Mouse (Mus musculus): ENCODE results near the gene Kcna2. TPM values are rescaled to one million over a fixed set of nuclear protein-coding genes. Genes with fewer than 3 reads are reported as not detected.
A peak's percentile ranks its signal among the peaks of the same experiment; 100 is the strongest.

The Kcna2 gene
- polyA plus RNA-seq, 1 experiment = 46.9 TPM

GRCm38 (mm10) chr3:107129251-107129650 is 28.3 kb downstream of the Kcna2 start:
- TF ChIP-seq POLR2A (IDR thresholded peaks at IDR 0.05; ENCODE audit: insufficient read depth, low read depth, low read length) (no peak), CTCF (IDR thresholded peaks at IDR 0.05; ENCODE audit: insufficient read depth, low read depth, low read length) (no peak)
- Histone ChIP-seq H3K27ac (ENCODE audit: insufficient read depth, low read depth, low read length) (peak overlapping the region; percentile 34; the same call in 1 of the 2 replicates), H3K4me3 (ENCODE audit: insufficient read depth, low read depth, low read length) (no peak overlapping the region), H3K4me1 (ENCODE audit: control insufficient read depth, insufficient read depth, low read length) (peaks cover 9% of the 10 kb centered on the region)
- WGBS = 60% methylated on average over 2 of the region's 2 CpGs

- 75% methylated on average over 4 of the region's 4 CpGs for WGBS
- TF ChIP-seq CTCF (IDR thresholded peaks at IDR 0.05; ENCODE audit: insufficient read depth, low read depth, low read length) = no peak
- TF ChIP-seq POLR2A (IDR thresholded peaks at IDR 0.05; ENCODE audit: insufficient read depth, low read depth, low read length) = no peak
- H3K27ac ChIP-seq (ENCODE audit: insufficient read depth, low read depth, low read length) = no peak overlapping the region
- H3K4me3 ChIP-seq (ENCODE audit: insufficient read depth, low read depth, low read length) = no peak overlapping the region
- peaks cover 9% of the 10 kb centered on the region for H3K4me1 ChIP-seq (ENCODE audit: control insufficient read depth, insufficient read depth, low read length)
Observed at GRCm38 (mm10) chr3:107130661-107131326, 29.8 kb downstream of the Kcna2 start.

GRCm38 (mm10) chr3:107131846-107132245 is 30.9 kb downstream of the Kcna2 start:
- WGBS = 86% methylated on average over 6 of the region's 6 CpGs
- Histone ChIP-seq H3K4me1 (ENCODE audit: control insufficient read depth, insufficient read depth, low read length) (peaks cover 9% of the 10 kb centered on the region), H3K4me3 (ENCODE audit: insufficient read depth, low read depth, low read length) (no peak overlapping the region), H3K27ac (ENCODE audit: insufficient read depth, low read depth, low read length) (no peak overlapping the region)
- no peak for TF ChIP-seq CTCF (IDR thresholded peaks at IDR 0.05; ENCODE audit: insufficient read depth, low read depth, low read length)
- no peak for TF ChIP-seq POLR2A (IDR thresholded peaks at IDR 0.05; ENCODE audit: insufficient read depth, low read depth, low read length)

DNA sequence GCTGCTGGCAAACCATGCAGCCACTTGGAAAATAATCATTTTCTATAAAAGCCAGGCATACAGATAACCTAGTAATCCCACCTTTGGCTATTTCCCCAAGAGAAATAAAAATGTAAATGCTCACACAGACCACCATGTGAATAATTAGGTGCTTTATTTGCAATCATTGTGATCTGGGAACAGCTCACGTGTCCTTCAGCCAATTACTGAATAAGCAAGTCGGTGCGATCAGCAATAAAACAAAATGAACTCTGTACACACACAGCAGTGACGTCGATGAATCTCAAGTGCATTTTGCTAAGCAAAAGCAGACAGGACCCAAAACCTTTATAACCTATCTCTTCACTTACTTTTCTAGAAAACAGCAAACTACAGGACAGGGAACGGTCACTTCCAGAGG is 31.7 kb downstream of the Kcna2 start:
- H3K27ac ChIP-seq (ENCODE audit: insufficient read depth, low read depth, low read length) = no peak overlapping the region
- WGBS = 71% methylated on average over 6 of the region's 6 CpGs
- H3K4me3 ChIP-seq (ENCODE audit: insufficient read depth, low read depth, low read length) = no peak overlapping the region
- peaks cover 9% of the 10 kb centered on the region for H3K4me1 ChIP-seq (ENCODE audit: control insufficient read depth, insufficient read depth, low read length)
- no peak for TF ChIP-seq POLR2A (IDR thresholded peaks at IDR 0.05; ENCODE audit: insufficient read depth, low read depth, low read length)
- TF ChIP-seq CTCF (IDR thresholded peaks at IDR 0.05; ENCODE audit: insufficient read depth, low read depth, low read length) = no peak

- no peak for TF ChIP-seq CTCF (IDR thresholded peaks at IDR 0.05; ENCODE audit: insufficient read depth, low read depth, low read length)
- H3K27ac ChIP-seq (ENCODE audit: insufficient read depth, low read depth, low read length) = no peak overlapping the region
- no peak overlapping the region for H3K4me3 ChIP-seq (ENCODE audit: insufficient read depth, low read depth, low read length)
- 75% methylated on average over 3 of the region's 3 CpGs for WGBS
- peaks cover 6% of the 10 kb centered on the region for H3K4me1 ChIP-seq (ENCODE audit: control insufficient read depth, insufficient read depth, low read length)
Observed at GRCm38 (mm10) chr3:107134457-107134856, 33.5 kb downstream of the Kcna2 start.

DNA sequence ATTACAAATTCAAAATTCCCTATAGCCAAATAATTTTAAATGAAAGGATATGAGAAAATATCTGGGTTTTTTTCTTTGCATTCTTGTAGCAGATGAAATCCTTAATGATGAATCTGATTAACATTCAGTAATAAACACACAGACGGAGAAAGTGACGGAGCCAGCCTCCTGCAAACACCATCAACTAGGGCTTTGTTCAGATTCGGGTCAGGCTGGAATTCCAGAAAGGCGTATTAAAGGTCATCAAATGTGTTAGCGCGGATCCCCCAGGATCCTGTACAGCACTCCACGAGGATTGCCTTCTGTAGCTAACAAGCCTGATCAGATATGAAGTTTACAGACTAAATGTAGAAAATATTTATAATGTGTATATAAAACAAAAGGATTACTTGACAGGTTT is 46.2 kb downstream of the Kcna2 start:
- Histone ChIP-seq H3K4me3 (ENCODE audit: insufficient read depth, low read depth, low read length) (no peak overlapping the region), H3K4me1 (ENCODE audit: control insufficient read depth, insufficient read depth, low read length) (peaks cover 4% of the 10 kb centered on the region), H3K27ac (ENCODE audit: insufficient read depth, low read depth, low read length) (no peak overlapping the region)
- WGBS = 66% methylated on average over 7 of the region's 7 CpGs
- TF ChIP-seq CTCF (IDR thresholded peaks at IDR 0.05; ENCODE audit: insufficient read depth, low read depth, low read length) (no peak), POLR2A (IDR thresholded peaks at IDR 0.05; ENCODE audit: insufficient read depth, low read depth, low read length) (no peak)

GRCm38 (mm10) chr3:107149006-107149405 is 48.1 kb downstream of the Kcna2 start:
- TF ChIP-seq POLR2A (IDR thresholded peaks at IDR 0.05; ENCODE audit: insufficient read depth, low read depth, low read length) (no peak), CTCF (IDR thresholded peaks at IDR 0.05; ENCODE audit: insufficient read depth, low read depth, low read length) (no peak)
- no peak overlapping the region for H3K4me3 ChIP-seq (ENCODE audit: insufficient read depth, low read depth, low read length)
- peaks cover 4% of the 10 kb centered on the region for H3K4me1 ChIP-seq (ENCODE audit: control insufficient read depth, insufficient read depth, low read length)
- no peak overlapping the region for H3K27ac ChIP-seq (ENCODE audit: insufficient read depth, low read depth, low read length)
- WGBS = 76% methylated on average over 3 of the region's 3 CpGs

DNA sequence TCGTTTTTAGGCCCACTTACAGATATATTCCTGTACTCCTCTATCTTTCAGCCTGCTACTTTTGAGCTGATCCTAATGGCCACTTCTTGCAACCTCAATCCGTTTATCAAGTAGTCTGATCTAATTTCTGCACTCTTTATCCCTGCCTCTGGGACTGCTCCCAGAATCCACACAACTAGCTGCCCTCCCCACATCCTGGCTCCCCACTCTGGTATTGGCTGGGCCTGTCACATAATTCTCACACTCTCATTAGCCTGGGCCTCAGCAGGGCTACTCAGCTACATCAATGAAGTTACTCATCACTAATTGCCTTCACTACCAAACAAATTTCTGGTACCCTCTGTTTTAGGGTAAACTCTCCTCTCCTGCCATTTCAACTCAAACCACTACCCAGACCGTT is 49.5 kb downstream of the Kcna2 start:
- 0 out of 2 replicates have a peak overlapping the region, but pooled peaks have one; percentile 21 for H3K27ac ChIP-seq (ENCODE audit: insufficient read depth, low read depth, low read length)
- no peak overlapping the region for H3K4me3 ChIP-seq (ENCODE audit: insufficient read depth, low read depth, low read length)
- TF ChIP-seq POLR2A (IDR thresholded peaks at IDR 0.05; ENCODE audit: insufficient read depth, low read depth, low read length) = no peak
- no peak for TF ChIP-seq CTCF (IDR thresholded peaks at IDR 0.05; ENCODE audit: insufficient read depth, low read depth, low read length)
- peaks cover 11% of the 10 kb centered on the region for H3K4me1 ChIP-seq (ENCODE audit: control insufficient read depth, insufficient read depth, low read length)
- 24% methylated on average over 3 of the region's 3 CpGs for WGBS

DNA sequence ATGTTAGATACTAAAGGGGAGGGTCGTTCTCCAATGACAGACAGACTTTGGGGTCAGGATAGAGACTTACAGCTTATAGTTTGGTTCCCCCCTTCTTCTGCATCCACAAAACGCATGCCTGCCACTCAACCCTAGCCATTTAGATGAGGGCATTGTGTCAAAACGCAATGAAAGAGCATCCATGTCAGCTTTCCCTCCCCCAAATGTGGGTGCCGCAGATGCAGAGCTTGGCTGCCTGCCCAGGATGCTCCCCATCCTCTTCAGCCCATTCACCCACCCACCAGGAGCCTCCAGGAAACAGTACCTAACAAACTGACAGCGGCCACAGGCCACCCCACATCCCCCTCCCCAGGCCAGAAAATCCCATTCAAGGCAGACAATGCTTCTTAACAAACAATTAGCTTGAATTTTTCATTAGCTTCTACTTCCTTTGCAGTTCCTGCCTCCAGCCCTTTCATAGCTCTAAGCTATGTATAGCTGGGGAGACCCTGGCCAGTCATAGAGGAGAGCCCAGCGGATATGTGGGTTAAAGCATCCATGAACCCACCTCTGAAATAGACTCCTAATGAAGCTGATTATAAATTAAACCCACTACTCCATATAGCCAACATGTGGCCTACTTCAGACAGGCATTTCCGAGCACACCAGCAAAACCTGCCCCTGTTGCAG is 50.1 kb downstream of the Kcna2 start:
- peaks cover 11% of the 10 kb centered on the region for H3K4me1 ChIP-seq (ENCODE audit: control insufficient read depth, insufficient read depth, low read length)
- WGBS = 34% methylated on average over 7 of the region's 7 CpGs
- no peak for TF ChIP-seq CTCF (IDR thresholded peaks at IDR 0.05; ENCODE audit: insufficient read depth, low read depth, low read length)
- TF ChIP-seq POLR2A (IDR thresholded peaks at IDR 0.05; ENCODE audit: insufficient read depth, low read depth, low read length) = no peak
- no peak overlapping the region for H3K4me3 ChIP-seq (ENCODE audit: insufficient read depth, low read depth, low read length)
- no peak overlapping the region for H3K27ac ChIP-seq (ENCODE audit: insufficient read depth, low read depth, low read length)

All from olfactory bulb, adult 2 months (tissue).